Mouse (Mus musculus) small intestine, adult 2 months (tissue): ENCODE results near the gene Arhgap31.

Experiments used
- CTCF ChIP-seq: fragments of 200-500 bp; IDR thresholded peaks from 2 replicates; pipeline ENCODE4 v1.5.1; 2012; ENCODE audit warnings: low read depth, mild to moderate bottlenecking, control low read depth, inconsistent platforms, low read length, moderate library complexity, mixed read lengths; ENCODE audit not compliant: insufficient replicate concordance, insufficient read length; ENCODE audit errors: extremely low read depth
- POLR2A ChIP-seq: fragments of 200-500 bp; IDR thresholded peaks from 2 replicates; pipeline ENCODE4 v1.6.1; 2012; ENCODE audit warnings: low read depth, mild to moderate bottlenecking, control low read depth, inconsistent platforms, low read length, moderate library complexity

- TF ChIP-seq POLR2A, result no peak
- no peak for TF ChIP-seq CTCF
These were observed 87.7 kb downstream of the Arhgap31 start for GRCm38 (mm10) chr16:38625411-38625810.
